Mouse (Mus musculus): ENCODE measurements at regions not wholly inside any gene's neighbourhood (a gene's known extent, or its start where the extent isn't known, plus 50 kb on each side); places are given as distances from the start of the nearest gene placed in this dataset.

GRCm38 (mm10) chr3:83582256-83582655 is 183.9 kb upstream of the Sfrp2 start:
- TF ChIP-seq CTCF (IDR thresholded peaks at IDR 0.05; ENCODE audit: low read depth, low read length) (no peak), POLR2A (IDR thresholded peaks at IDR 0.05; ENCODE audit: extremely low read depth, insufficient read depth, low read length) (no peak)
